Mouse (Mus musculus) monocyte, adult 5-6 weeks (primary cell): ENCODE data around the gene Ehd2. TPM values are rescaled to one million over a fixed set of nuclear protein-coding genes. Genes with fewer than 3 reads are reported as not detected.
"Not testable (repeated sequence)": the region's sequence is repeated elsewhere in the genome, so short reads cannot be mapped to it uniquely, and the experiment has no call there.

Source experiments
- ATAC-seq: fragments of 153-309, 156-312 bp; replicated peaks from 2 replicates; pipeline ENCODE4 v1.8.0; 2017; ENCODE audit warnings: mild to moderate bottlenecking; ENCODE audit not compliant: low TSS enrichment, insufficient number of reproducible peaks, severe bottlenecking, poor library complexity, low FRiP score
- total RNA-seq: library from RNA; stranded (forward); fragments of 200-1000, 200-491, 200-594 nt; gene quantifications from 3 replicates; pipeline ENCODE4 v1.2.3, GENCODE M21; 2017

Ehd2 gene
- total RNA-seq, 1 experiment from 2014 or later: not detected

DNA sequence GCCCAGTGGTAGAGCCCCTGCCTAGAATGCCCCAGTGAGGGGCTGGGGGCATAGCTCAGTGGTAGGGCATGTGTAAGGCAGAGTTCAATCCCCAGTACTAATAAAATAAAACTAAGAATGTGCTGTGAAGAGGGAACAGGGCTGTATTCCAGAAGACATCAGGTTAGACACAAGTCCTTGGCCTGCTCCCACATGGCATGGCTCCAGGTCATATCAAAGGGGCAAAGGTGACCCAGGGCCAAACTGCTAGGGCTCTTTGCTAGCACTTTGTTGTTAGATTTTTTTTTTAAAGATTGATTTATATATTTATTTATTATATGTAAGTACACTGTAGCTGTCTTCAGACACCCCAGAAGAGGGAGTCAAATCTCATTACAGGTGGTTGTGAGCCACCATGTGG, 49.0 kb downstream of the Ehd2 start:
- ATAC-seq: no peak

DNA sequence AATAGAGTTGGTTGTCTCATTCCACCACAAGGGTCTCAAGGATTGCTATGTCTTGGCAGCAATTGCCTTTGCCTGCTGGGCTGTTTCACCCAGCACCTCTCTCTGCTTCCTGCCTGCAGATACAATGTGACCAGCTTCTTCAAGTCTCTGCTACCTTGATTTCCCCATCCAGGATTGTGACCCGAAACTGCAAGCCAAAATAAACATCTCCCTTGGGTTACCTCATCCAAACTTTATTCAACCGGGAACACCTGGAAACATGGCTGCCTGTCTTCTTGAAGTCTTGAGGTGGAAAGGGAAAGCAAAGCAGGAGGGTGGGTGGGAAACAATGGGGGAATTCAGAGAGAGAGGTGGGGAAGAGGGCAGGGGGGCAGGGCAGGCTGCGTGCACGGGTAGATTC, 50.4 kb downstream of the Ehd2 start:
- ATAC-seq: no peak

DNA sequence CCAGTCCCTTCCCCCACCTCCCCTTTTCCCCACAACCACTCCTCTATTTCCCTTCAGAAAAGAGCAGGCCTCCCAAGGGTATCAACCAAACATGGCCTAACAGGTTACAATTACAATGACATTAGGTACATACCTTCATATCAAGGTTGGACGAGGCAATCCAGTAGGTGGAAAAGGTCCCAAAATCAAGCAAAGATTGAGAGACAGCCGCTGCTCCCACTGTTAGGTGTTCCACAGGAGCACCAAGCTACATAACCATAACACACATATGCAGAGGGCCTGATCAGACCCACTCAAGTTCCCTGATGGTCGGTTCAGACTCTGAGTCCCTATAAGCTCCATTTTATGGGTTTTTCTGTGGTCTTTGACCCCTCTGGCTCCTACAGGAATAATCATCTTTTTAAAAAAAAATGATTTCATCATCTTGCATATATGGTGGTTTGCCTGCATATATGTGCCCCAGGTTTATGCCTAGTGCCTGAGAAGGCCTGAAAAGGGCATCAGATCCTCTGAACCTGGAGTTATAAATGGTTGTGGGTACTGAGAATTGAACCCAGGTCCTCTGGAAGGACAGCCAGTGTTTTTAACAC, 51.1 kb downstream of the Ehd2 start:
- ATAC-seq: no peak

DNA sequence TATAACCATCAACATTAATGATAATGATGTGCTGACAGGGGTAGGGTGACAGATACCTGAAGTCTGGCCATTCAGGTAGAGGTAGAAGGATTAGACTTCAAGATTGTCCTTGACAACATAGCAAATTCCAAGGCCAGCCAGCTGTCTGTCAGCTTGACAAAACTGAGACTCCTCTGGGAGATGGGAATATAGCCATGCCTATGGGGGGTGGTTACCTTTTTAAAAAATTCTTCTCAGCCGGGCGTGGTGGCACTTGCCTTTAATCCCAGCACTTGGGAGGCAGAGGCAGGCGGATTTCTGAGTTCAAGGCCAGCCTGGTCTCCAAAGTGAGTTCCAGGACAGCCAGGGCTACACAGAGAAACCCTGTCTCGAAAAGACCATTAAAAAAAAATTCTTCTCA, 51.7 kb downstream of the Ehd2 start:
- not testable (repeated sequence) for ATAC-seq

DNA sequence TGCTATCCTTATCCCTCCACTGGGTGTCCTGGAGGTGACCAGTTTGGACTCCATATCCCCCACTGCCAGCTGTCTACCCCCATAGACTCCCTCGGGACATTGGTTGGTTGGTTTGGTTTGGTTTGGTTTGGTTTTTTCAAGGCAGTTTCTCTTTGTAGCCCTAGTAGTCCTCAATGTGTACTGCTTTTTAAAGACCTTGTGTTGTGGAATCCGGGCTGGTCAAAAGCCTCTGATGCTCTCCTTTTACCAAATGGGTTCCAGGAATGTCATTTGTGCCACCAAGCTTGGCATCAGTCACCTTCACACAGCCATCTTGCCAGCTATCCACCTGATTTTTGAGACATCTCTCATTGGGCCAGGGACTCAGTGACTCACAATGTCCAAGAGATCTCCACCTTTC, 52.6 kb downstream of the Ehd2 start:
- no peak for ATAC-seq

DNA sequence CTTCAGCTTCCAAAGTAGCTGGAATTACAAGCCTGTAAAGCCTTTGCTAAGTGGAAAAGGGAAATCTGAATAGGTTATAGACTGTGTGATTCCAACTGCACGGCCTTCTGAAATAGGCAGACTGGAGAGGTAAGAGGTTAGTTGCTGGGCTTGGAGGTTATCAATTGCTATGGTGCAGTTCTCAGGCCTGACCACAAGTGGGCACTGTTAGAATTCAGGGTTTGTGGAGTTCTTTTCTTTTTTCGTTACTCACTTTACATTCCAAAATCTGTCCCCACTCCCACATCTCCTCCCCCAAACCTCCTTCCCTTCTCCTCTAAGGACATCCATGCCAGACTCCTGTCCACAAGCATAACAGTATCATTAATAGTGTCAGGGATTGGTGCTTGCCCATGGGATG, 53.1 kb downstream of the Ehd2 start:
- ATAC-seq: peak; percentile 76

DNA sequence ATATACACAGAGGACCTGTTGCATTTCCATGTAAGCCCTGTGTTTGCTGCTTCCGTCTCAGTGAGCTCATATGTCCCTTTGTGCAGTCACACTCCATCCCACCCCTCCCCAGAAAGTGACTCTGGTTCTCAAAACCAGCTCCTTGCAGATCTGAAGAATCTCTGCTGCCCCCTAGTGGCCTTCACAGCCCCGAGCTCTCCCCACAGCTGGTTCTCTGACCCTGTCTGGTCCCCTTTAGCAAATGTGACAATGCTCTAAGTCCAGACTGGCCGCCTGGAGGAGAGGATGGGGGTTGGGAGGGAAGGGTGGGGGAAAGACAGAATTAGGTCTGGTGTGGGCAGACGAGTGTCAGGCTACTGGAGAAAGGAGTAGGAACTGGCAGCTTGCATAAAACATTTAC, 55.2 kb downstream of the Ehd2 start:
- peak; percentile 46; the same call in 1 of the 2 replicates for ATAC-seq

DNA sequence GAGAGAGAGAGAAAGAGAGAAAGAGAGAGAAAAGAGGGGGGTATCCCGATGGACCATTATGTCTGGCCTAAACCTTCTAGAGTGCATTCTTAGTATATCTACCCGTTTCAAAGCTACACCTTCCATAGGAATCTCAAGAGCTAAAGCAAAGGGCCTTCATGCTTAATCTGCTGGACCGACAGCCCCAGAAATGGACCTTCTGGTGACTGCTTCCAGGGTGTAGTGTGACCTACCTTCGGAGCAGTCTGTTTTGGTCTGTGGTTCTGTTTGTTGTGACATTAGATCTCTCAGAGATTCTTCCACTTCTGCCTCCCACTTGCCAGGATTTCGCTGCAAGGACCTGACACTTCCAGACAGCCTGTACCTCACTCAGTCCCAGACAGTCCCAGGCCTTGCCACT, 56.8 kb downstream of the Ehd2 start:
- no peak for ATAC-seq

DNA sequence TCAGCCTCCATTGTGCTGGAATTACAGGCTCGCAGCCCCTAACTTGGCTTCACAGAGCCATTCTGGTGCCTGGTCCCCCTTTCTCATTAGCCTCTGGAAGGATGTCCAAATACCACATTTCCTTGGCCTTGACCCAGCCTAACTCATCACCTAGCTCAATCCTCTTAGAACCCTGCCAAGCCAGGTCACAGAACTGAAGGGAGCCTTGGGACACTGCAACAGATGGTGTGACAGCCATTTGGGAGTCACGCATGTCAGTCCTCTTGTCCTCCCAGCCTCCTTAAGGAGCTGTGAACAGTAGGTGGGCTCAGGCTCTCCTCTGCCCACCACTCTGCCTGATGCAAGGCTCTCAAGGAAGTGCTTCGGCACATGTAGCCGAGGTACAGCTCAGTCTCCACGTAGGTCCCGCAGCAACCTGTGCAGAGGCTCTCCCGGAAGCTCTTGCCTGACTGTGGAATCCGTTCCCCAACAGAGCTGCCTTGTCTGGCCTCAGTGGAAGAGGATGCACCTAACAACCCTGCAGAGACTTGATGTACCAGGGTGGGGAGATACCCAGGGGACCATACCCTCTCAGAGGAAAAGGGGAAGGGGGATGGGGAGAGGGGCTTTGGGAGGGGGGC, 59.3 kb downstream of the Ehd2 start:
- ATAC-seq: no peak

DNA sequence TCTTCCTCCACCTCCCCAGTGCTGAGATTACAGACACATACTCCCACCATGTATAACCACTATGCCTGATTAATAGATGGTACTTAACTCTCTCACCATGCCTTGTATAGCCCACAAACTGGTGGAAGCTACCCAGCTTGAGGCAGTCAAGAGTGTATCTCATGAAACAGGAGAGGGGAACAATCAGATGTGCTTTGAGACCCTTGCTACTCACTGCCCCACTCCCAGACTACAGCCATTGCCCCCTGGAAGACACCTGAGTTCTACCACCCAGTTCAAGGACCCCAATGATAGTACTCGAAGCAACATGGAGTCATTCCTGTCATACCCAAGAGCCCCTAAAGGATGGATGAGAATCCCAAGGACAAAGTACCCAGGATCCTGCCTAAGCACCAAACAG, 60.8 kb downstream of the Ehd2 start:
- ATAC-seq: no peak

DNA sequence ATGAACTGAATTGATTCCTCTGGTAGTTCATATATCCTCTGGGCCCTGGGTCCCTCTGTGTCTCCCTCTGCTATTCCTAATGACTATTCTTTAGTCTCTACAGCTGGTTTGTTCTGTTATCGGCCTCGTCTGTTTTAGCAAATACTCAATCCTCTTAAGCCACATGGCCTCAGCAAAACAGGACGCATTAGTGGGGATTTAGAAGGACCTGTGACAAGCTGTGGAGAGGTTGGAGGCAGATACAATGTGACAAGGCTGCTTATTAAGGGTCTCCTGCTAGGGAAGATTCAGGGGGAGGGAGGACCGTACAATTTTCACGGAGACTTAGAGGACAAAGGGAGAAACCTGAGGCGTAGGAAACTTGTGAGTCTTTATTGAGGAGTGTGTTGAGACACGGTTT, 61.5 kb downstream of the Ehd2 start:
- ATAC-seq: no peak

DNA sequence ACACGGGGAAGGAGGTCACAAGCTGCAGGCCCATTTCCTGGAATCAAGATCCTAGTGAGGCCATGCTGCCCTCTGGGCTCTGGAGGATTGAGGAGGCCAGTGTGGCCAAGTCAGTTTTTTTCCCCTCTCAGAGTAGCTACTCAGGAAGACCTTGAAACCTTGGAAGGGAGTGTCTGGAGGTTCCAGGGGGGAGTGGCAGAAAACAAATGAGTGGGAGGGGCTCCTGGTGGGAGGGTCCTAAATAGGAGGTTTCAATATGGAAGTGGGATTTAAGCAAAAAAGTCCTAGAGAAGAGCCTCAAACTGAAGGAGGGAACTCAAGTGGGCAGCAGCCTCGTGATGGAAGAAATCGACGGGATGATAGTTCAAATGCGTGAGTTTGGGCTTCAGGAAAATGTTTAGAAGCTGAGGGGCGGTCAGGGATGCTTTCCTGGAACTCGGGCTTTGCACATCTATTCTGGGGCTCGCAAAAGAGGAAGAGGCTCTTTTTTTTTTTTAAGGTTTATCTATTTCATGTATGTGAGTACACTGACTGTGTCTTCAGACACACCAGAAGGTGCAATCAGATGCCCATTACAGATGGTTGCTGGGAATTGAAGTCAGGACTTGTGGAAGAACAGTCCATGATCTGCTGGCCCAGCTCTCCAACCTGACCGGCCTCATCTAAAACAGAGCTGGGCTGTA, 65.9 kb downstream of the Ehd2 start:
- ATAC-seq: no peak

Other genes starting within 250 kb of the Ehd2 start
- not detected in 3 replicates for gene Obox5, start 217.4 kb downstream of the Ehd2 start, total RNA-seq
- not detected in 3 replicates for gene Obox6, start 127.9 kb downstream of the Ehd2 start, total RNA-seq
- not detected in 3 replicates for gene Crx, start 87.6 kb downstream of the Ehd2 start, total RNA-seq
- gene Crxos, start 85.0 kb downstream of the Ehd2 start, total RNA-seq: not detected in 3 replicates
- 42.8 to 94.2 TPM (median 48.6 TPM) in 3 replicates for gene Selenow, start 45.2 kb downstream of the Ehd2 start, total RNA-seq
- 208 to 319 TPM (median 268 TPM) in 3 replicates for gene Nop53, start 21.5 kb downstream of the Ehd2 start, total RNA-seq
- 2.2 to 10.0 TPM (median 2.6 TPM) in 3 replicates for gene Bicra, start 80.4 kb upstream of the Ehd2 start, total RNA-seq
- gene Zfp541, start 94.2 kb upstream of the Ehd2 start, total RNA-seq: 0.11 to 0.29 TPM in 2 of 3 replicates, not detected in the other
- 46.6 to 76.8 TPM (median 71.5 TPM) in 3 replicates for gene Napa, start 130.9 kb upstream of the Ehd2 start, total RNA-seq
- 9.6 to 18.6 TPM (median 15.9 TPM) in 3 replicates for gene Kptn, start 152.3 kb upstream of the Ehd2 start, total RNA-seq
- gene Slc8a2, start 162.3 kb upstream of the Ehd2 start, total RNA-seq: not detected in 3 replicates
- gene Meis3, start 207.5 kb upstream of the Ehd2 start, total RNA-seq: 3.0 to 15.5 TPM (median 6.4 TPM) in 3 replicates